Mouse (Mus musculus) hematopoietic stem cell, adult 5-6 weeks (primary cell): Measurements from ENCODE around the gene Taf5l. TPM values are rescaled to one million over a fixed set of nuclear protein-coding genes. Genes with fewer than 3 reads are reported as not detected.
"Not testable (repeated sequence)": the region's sequence is repeated elsewhere in the genome, so short reads cannot be mapped to it uniquely, and the experiment has no call there.

Experiments used
- ATAC-seq, 2 experiments: fragments of 125-278 bp in 1 of 2; replicated peaks in 1 of 2; 2 replicates each; pipeline ENCODE4 v1.8.0; 2016 to 2017; ENCODE audit warnings: inconsistent platforms in 2 of 2, mild to moderate bottlenecking in 2 of 2, moderate number of reproducible peaks in 2 of 2, low read depth in 1 of 2, moderate TSS enrichment in 1 of 2; ENCODE audit not compliant: low FRiP score in 2 of 2, poor library complexity in 2 of 2, severe bottlenecking in 2 of 2, insufficient read depth in 1 of 2, low TSS enrichment in 1 of 2
- total RNA-seq: library from RNA; stranded (forward); fragments of 172-1452, 232-1000 nt; gene quantifications from 2 replicates; pipeline ENCODE4 v1.2.3, GENCODE M21; 2017

Gene Taf5l
- total RNA-seq, 1 experiment from 2014 or later, result 47.4 TPM

DNA sequence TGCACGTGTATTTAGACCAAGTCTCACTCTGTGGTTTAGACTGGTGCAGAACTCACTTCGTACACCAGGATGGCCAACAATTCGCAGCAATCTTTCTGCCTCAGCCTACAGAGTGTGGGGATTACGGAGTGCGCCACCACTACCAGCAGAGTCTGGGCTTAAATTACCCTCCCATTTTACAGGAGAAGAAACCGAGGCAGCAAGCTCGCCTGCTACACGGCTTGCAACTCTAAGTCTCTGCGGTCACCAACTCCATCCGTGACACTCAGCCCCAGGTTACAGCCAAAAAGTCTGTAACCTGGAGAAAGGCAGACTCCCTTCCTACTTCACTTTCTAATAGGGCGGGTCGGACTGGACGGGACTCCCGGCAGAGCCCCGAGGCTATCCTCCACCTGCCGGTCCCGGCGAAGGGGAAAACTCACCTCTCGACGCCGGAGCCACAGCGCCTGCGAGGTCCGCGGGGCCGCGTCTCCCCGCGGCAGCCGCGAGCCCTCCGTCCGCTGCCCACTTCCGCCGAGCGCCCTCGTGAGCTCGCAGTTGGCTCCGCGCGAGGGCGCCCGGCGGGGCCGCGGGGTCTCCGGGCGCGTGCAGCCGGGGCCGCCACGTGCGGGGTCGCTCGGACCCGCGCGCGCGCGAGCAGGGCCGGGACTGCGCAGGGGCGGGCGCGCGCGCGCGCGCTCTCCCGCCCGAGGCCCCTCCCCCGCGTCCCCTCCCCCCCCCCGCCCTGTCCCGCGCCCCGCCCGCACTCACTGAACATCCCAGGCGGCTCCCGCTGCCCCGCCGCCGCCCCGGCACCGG is 559 bp downstream of the Taf5l start:
- peak; percentile 20 to 36; a peak in 3 of 4 replicates for ATAC-seq

DNA sequence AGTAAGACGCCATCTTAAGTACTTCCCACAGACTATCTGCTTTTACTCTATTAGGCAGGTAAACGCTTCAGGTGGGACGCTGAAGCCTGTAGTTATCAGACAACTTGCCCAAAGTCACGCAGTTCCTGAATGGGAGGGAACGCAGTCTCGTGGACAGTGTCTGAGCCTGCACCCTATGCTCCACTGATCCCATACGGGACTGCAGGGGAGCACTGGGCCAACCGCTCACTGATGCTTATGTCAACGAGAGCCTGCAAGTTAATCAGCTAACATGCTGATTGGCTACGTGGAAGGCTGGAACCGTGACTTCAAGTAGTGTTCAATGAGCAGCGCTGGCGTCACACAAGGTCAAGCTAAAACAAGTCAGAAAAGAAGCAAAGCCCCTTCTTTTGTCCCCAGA is 1.4 kb downstream of the Taf5l start:
- ATAC-seq, result peak; percentile 14 to 16; a peak in 1 of 4 replicates

DNA sequence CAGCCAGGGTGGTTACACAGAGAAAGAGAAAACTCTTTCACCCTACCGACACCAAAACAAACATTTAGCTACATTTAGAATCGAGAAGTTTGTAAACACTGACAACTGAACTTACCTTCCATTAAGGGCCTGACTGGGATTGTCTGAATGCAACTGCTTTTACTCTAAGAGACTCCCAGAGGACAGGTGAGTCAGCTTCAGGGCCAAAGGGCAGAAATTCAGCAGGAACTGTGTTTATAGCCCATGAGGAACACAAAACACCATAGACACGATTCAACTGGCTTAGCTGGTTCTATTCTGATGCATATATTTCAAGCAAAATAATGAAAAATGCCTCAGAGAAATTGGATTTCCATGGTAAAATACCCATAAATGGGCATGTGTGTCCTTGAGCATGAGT is 6.4 kb downstream of the Taf5l start:
- no peak for ATAC-seq

DNA sequence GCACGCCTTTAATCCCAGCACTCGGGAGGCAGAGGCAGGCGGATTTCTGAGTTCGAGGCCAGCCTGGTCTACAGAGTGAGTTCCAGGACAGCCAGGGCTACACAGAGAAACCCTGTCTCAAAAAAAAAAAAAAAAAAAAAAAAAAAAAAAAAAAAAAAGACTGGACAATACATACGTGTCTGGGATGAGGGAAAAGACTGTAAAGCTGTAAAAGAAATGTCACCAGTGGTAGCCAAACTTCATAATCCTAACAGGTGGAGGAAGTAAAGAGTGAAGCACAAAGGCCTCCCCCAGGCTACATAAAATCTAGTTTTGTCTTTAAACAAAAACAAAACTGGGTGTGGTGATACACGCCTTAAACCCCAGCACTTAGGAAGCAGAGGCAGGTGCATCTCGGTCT is 6.9 kb downstream of the Taf5l start:
- not testable (repeated sequence) for ATAC-seq

DNA sequence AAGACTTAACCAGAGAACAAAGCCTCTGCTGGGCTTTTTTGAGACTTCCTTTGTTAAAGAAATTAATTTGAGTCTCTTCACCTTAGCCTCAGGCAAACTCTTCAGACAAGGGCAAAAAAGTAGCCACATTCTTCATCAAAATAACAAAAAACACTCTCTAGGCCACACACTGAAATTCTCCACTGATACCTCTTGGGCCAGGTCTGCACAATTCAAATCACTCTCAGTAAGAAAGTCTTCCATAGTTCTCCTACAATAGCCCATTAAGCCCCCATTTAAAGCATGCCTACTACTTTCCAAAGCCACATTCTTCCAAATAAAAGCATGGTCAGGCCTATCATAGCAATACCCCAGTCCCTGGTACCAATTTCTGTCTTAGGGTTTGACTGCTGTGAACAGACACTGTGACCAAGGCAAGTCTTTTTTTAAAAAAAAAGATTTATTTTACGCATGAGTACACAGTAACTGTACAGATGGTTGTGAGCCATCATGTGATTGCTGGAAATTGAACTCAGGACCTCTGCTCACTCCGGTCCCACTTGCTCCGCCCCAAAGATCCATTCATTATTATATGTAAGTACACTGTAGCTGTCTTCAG is 9.1 kb downstream of the Taf5l start:
- no peak for ATAC-seq

DNA sequence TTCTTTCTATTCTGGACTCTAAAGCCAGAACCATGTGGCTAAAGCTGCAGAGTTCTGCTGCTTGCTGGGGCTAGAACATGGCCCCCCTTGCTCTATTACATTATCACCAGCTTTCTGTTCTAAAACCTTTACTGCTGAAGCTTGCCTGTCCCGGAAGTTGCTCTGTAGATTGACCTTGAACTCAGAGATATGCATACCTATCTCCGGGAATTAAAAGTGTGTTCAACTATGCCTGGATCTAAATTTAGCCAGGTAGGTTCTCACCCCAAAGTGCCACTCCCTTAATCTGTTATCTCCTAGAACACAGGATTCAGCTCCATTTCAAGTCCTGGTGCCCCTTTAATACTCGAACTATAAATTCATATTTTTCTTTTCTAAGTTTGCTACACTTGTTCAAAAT is 9.6 kb downstream of the Taf5l start:
- ATAC-seq, result no peak

DNA sequence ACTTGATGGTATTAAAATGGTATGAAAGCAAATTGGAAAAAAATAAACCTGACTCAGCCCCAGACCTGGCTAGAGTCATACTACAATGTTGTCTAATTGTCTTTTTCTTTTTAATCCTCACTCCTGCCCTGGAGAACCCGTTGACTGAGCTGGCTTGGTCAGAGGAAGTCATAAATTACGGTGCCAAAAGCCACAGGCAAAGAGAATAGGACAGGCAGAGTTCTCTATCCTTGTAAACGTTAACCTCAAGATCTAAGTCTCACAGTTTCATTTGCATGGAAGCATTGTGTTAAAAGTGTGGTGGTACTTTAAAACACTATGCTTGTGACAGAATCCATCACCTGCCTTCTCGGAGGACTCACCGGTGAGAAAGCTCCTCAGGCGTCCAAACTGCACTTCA is 13.4 kb downstream of the Taf5l start:
- peak; percentile 46 to 58 for ATAC-seq

DNA sequence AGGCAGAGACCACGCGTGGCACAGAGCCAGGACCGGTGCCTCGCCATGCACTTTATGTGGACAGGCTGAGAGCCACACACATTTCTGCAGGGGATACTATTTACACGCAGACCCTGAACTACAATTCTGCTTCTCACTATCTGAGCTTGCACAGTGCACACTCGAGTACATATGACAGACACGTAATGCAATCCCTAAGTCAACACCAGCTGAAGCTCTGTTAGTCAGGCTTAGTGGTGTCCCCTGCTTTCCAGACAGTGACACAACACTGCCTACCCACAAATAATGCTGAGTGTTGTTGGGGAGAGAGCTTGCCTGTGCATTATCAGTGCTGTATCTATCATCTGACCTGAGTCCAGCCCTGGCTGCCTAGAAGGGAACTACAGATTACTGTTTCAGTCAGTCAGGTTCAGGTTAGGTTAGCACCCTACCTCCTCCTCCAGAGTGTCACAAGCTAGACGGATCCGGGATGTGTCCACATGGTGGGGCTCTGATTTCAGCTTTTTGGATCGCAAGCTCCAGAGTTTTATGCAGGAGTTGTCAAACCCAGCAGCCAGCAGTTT is 18.6 kb downstream of the Taf5l start:
- no peak for ATAC-seq

DNA sequence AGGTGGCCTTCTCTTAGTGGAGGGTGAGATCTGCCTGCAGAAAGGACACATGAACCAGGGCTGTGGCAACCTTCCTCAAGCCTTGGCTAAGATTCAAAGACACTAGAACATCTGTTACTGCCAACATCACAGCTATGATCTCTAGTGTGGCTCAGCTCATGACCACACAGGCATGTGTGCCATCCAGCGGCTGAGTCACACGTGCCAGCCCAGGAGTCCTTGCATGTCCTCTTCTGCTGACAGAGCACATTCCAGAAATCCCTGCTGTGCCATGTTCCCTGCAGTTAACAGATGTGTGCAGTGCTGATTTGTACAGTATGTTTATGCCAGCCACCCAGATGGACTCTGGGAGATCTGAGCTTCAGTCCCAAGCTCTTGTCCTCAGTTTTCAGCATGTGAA is 21.6 kb downstream of the Taf5l start:
- ATAC-seq, result no peak

DNA sequence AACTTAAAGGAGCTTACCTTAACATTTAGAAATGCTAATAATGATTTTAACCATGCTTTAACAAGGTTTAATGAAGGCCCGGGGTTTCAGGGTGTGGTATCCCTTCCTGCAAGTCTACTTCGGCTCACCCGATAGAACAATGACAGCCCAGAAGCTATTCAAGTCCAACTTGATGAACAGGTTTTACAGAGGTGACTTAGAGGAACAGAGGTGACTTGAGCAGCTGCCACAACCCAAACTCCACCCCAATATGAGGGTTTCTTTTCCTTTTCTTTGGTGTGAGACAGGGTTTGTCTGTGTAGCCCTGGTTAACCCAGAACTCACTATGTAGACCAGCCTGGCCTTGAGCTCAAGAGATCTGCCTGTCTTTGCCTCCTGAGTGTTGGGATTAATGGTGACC is 27.2 kb downstream of the Taf5l start:
- ATAC-seq, result no peak

DNA sequence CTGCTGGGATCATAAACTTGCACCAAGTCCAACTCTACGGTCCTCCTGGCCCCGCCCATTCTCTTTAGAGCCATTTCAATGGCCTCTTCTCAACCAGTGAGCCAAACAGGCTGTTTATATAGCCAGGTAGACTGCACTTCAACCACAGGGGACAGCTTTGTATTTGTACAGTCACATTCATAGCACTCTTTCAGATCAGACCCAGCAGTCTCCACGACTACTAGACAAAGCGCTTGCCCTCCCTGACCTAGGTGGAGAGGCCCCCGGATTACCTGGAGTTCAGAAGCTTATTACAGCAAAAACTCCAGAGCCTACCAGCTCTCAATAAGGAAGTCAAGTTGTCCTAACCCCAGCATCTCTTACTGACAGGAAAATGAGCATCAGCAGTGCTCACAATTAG is 27.6 kb downstream of the Taf5l start:
- no peak for ATAC-seq

DNA sequence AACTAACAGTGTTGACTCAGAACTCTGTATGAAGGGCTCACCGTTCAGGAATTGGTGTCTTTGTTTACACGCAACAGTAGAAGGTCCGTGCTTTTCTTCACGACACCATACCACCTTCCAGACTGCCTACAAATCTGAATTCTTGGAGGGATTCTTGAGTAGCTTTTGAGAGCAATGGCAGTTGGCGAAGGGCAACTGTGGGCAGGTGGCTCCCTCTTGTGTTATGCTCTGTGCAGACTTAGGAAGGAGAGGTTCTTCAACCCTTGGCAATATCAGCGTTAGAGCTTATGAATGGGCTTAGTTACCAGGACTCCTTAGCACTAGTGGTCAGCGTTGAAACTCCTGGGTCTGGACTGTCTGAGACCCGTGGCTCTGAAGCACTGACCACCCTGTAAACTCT is 28.6 kb downstream of the Taf5l start:
- no peak for ATAC-seq

DNA sequence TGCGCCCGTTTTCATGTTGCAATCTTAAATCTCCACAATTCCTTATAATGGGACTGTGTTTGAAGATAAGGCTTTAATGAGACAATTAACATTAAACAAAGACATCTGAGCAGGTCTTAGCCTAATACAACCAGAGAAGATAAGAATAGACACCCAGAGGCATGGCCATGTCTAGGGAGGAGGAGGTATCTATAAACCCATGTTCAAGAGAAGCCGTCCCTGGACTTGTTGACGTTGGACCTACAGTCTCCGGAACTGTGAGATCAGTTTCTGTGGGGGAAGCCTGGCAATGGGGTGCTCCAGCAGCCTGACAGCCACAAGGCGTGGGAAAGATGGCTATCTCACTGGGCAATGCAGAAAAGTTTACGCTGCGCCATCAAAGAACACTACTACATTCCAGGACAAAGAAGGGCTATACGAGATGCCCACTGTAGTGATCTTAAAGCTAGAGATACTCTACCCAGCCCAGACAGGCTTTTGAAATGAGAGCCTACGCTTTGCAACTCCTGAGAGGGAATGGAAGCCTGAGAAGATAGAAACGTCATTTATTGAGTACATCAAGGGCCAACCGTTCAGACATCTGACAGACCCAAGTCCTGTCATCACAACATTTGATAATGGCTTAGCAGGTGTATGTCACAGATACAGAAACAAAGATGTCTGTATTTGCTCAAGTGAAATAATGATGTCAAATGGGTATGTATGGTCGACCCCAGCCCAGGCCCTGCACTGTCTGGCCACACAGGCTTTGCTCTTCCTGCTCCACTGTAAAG is 30.7 kb downstream of the Taf5l start:
- ATAC-seq, result no peak

DNA sequence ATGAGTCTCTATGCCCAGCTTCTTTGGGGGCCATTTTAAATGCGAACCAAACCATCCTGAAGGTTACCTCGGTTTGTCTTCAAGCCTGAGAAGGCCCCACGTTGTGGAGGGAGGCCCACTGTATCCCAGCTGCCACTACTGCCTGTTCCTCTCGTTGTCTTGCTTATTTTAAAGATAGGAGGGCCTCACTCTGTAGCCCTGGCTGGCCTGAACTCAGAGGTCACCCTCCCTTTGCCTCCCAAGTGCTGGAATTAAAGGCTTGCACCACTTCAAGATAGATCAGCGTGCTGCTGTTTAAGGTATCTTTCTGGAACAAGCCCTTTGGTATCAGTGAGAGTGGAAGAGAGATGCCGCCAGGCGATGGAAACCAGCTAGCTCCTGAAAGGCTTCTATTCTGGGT is 32.1 kb downstream of the Taf5l start:
- ATAC-seq, result peak in 1 of 2 experiments; percentile 10; a peak in 1 of 4 replicates

DNA sequence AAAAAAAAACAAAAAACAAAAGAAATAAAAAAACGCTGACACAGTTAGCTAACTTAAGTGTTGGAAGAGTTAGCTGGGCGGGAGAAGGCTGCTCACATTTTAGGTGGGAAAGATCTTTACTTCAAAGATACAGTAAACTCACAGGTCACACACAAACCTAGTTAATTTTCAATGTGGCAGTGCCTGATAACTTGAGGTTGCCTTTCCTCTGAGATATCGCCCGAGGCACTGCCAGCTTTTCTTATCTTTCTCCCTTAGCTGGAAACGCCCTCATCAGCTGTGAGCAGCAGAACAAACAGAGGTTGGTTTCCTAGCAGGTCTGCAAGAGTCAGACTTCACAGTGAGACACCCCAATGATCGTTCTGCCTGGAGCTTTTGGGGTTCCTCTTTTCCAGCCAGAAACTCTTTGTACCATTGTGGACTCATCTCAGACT is 32.6 kb downstream of the Taf5l start:
- peak; percentile 49 to 74 for ATAC-seq

DNA sequence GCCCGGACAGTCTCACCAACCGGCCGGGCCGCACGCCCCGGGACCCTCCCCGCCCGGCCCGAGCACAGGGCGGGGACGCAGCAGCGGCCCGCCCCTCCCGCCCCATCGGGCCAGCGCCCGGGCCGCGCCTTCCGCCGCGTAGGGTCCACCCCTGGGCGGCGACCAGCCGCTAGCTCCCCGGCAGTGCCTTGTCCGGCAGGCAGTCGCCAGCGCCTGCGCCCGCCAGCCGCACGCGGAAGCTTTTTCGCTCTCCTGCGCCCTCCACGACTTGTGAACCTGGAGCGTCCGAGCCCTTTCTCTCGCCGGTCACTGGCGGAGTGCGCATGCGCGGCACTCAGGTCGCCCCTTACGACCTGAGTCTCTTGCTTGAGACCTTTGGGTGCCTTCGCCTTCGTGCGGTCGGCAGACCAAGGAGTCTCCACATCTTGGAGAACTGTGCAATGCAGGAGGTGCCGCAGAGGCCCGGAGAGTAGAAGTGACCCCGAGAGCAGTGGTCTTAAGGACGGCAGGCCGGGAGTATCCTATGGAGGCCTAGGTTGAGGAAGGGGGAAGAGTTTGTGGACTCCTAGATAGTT is 38.3 kb downstream of the Taf5l start, which contains the start of gene Abcb10:
TSS of gene Abcb10 (minus strand) at position 297 of the 575 bp plus-strand sequence.
- ATAC-seq, result peak; percentile 54 to 79

DNA sequence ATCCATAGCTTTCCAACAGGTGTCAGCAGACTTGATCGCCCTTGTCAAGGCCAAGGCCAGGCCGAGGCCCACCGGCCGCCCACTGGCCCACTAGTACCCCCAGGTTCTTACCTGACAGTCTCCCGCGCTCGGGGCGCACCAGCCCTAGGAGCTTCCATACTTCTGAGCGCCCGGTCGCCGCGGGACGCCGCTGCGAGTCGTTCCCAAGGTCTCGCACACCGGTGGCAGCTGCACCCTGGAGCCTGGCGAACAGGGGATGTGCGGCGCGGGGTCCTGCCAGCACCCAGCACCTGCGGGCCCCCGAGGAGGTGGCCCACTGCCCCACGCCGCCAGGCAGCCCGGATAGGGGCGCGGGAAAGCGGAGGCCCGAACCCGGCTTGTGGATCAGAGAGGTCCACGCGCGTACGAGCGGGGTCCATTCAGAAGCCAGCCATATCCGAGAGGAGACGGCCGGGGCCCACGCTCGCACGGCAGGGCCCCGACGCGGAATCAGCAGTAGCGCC is 38.9 kb downstream of the Taf5l start:
- ATAC-seq, result no peak; a peak in 1 of 4 replicates
